Mouse (Mus musculus) liver, embryonic 13.5 days (tissue): ENCODE data around the gene Epha1. TPM values are rescaled to one million over a fixed set of nuclear protein-coding genes. Genes with fewer than 3 reads are reported as not detected.

ENCODE experiments used
- ATAC-seq: fragments of 200-750 bp; cut with Nextera tagmentation; 2 replicates; pipeline ENCODE4 v1.8.0; 2017; ENCODE audit warnings: low read depth, mild to moderate bottlenecking, moderate number of reproducible peaks, moderate library complexity
- DNase-seq: peaks from one replicate; pipeline ENCODE4 v3.0.0; 2022
- H3K27ac ChIP-seq: fragments of 300-500 bp; sonication (generic); 2 replicates; pipeline ENCODE4 v1.5.1; 2015; ENCODE audit warnings: moderate library complexity, mild to moderate bottlenecking, inconsistent platforms
- H3K27me3 ChIP-seq: fragments of 300-500 bp; sonication (generic); 2 replicates; pipeline ENCODE4 v1.6.1; 2015; ENCODE audit warnings: mild to moderate bottlenecking, inconsistent platforms
- H3K36me3 ChIP-seq: fragments of 300-500 bp; sonication (generic); 2 replicates; pipeline ENCODE4 v1.6.1; 2015; ENCODE audit warnings: mild to moderate bottlenecking, inconsistent platforms
- H3K4me1 ChIP-seq: fragments of 300-500 bp; sonication (generic); replicated peaks from 2 replicates; pipeline ENCODE4 v1.6.1; 2015; ENCODE audit warnings: inconsistent platforms
- H3K4me2 ChIP-seq: fragments of 300-500 bp; sonication (generic); 2 replicates; pipeline ENCODE4 v1.6.1; 2015; ENCODE audit warnings: inconsistent platforms, mild to moderate bottlenecking, moderate library complexity
- H3K4me3 ChIP-seq: fragments of 300-500 bp; sonication (generic); replicated peaks from 2 replicates; pipeline ENCODE4 v1.5.1; 2015; ENCODE audit warnings: mild to moderate bottlenecking, inconsistent platforms
- H3K9ac ChIP-seq: fragments of 300-500 bp; sonication (generic); 2 replicates; pipeline ENCODE4 v1.6.1; 2015; ENCODE audit warnings: mild to moderate bottlenecking, inconsistent platforms
- H3K9me3 ChIP-seq: fragments of 300-500 bp; sonication (generic); replicated peaks from 2 replicates; pipeline ENCODE4 v1.6.1; 2016; ENCODE audit warnings: inconsistent platforms
- WGBS: fragments of 180-500 bp; shearing (Covaris S2); methylation state at CpG from one replicate; pipeline ENCODE4 v1.1.7; 2015; ENCODE audit not compliant: insufficient replicate concordance; 5-methylcytosine and 5-hydroxymethylcytosine counted together
- polyA plus RNA-seq: library from polyadenylated mRNA; unstranded; fragments of >200 nt; fragmentation: Nextera tagmentation; extraction: Ambion mirVana; gene quantifications from 2 replicates; pipeline ENCODE4 v1.2.1, GENCODE M21; 2015

The Epha1 gene
- polyA plus RNA-seq, 1 experiment from 2014 or later = 2.7 TPM

DNA sequence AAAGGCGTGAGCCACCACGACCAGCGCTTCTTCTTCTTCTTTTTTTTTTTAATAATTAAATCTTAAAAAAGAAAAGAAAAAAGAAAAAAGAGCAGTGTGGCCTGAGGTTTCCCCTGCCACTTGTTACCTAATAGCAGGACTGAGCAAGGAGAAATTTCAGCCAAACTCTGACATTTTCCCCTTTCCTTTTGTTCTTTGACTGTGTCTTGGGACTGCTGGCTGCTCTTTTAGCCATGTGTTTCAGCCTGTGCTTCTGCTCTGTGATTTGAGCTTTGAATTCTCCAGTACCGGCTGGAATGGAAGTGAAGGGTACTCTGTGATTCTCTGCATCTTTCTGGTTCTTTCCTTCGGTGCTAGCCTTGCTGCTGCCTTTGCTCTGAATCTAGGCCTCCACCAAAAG is 10.3 kb upstream of the Epha1 start:
- ATAC-seq = no peak
- 75% methylated on average over 5 of the region's 5 CpGs for WGBS

DNA sequence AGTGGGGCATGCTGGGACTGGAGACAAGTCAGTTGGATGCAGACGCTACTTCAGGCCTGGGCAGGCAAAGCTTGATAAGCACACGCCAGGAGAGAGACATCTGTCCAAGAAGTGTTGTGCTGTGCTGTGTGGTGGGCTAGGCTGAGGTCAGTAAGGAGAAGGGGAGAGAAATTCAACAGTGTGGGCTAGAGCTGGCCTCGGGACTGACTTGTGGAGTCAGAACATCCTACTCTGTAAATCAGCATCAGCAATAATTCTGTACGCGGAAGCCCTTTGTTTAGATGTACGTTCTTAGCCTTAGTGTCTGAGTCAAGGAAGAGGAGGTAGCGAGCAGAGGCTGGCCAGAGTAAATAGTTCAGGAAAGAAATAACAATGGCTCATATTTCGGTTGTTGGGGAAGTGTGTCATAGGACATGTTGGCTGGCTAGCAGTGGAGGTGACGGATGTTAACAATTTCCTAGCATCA is 8.9 kb upstream of the Epha1 start:
- H3K27me3 ChIP-seq = no peaks in the 10 kb centered on the region
- DNase-seq = no peak
- no peak overlapping the region for H3K4me2 ChIP-seq
- no peaks in the 10 kb centered on the region for H3K36me3 ChIP-seq
- 46% methylated on average over 9 of the region's 9 CpGs for WGBS
- no peaks in the 10 kb centered on the region for H3K4me1 ChIP-seq
- no peak overlapping the region for H3K9ac ChIP-seq
- 0 out of 2 replicates have a peak overlapping the region, but pooled peaks have one; percentile 2 for H3K27ac ChIP-seq
- no peak for ATAC-seq
- H3K4me3 ChIP-seq = no peak overlapping the region
- no peaks in the 10 kb centered on the region for H3K9me3 ChIP-seq

More for the DNA sequence above, 10.3 kb upstream of the Epha1 start:
- Histone ChIP-seq H3K4me1 (no peaks in the 10 kb centered on the region), H3K9me3 (no peaks in the 10 kb centered on the region), H3K27me3 (no peaks in the 10 kb centered on the region), H3K4me3 (no peak overlapping the region), H3K36me3 (no peaks in the 10 kb centered on the region), H3K27ac (no peak overlapping the region), H3K9ac (no peak overlapping the region), H3K4me2 (no peak overlapping the region)
- DNase-seq = no peak

DNA sequence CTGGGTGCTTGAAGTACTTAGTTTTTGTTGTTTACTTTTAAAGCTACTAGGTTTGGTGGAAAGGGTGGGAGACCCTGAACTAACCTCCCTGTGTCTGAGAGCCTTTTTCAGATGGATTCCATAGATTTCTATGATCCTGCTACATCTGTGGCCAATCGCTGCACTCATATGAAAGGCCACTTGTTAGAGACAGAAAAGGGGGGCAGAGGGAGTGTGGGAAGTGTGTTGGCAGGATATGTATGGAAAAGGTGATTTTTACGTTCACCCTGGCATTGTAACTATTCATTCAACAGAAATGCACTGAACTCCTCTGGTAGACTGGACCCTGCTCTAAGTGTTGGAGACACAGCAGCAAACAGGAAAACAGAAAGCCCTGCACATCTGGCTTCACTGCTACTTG is 8.2 kb upstream of the Epha1 start:
- no peak for ATAC-seq
- H3K4me1 ChIP-seq = peaks cover 4% of the 10 kb centered on the region; the same call in 1 of the 2 replicates
- no peak overlapping the region for H3K4me2 ChIP-seq
- DNase-seq = no peak
- no peak overlapping the region for H3K27ac ChIP-seq
- 57% methylated on average over 2 of the region's 2 CpGs for WGBS
- H3K27me3 ChIP-seq = no peaks in the 10 kb centered on the region
- no peaks in the 10 kb centered on the region for H3K9me3 ChIP-seq
- no peaks in the 10 kb centered on the region for H3K36me3 ChIP-seq
- no peak overlapping the region for H3K9ac ChIP-seq
- H3K4me3 ChIP-seq = no peak overlapping the region

DNA sequence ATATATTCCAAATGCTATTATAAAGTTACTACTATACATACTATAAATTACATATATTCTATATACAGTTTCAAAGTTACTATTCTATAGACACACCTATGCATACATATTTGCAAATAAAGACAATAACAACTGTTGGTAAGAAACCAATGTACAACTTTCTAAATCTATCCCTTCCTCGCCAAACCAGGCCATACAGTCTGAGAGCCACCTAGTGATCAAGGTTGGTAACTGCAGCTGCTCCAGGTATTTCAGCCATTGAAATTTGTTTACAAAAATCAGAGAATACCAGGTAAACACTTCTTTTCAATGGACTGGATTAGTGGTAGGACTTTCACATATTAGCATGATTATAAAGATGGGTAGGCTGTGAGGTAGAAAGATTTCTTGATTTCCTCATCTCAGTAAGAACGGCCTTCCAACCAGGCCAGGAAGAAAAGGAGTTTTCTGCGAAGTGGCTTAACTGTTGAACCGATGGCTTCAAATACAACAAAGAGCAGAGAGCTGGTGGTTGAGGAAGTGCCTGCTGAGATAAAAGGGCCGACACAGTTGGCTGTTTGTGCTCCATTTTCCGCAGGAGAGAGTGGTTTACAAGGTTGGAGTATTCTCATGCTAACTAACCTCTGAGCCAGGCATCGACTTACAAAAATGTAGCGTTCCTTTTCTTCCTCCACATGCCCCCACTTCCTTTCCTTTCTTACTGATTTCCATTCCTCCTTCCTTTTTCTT is 7.5 kb upstream of the Epha1 start:
- no peaks in the 10 kb centered on the region for H3K36me3 ChIP-seq
- WGBS = 25% methylated on average over 8 of the region's 8 CpGs
- DNase-seq (no peak), ATAC-seq (no peak)
- H3K27ac ChIP-seq = no peak overlapping the region
- no peak overlapping the region for H3K9ac ChIP-seq
- H3K9me3 ChIP-seq = no peaks in the 10 kb centered on the region
- H3K27me3 ChIP-seq = no peaks in the 10 kb centered on the region
- H3K4me2 ChIP-seq = no peak overlapping the region
- H3K4me1 ChIP-seq = peaks cover 4% of the 10 kb centered on the region; the same call in 1 of the 2 replicates
- no peak overlapping the region for H3K4me3 ChIP-seq

DNA sequence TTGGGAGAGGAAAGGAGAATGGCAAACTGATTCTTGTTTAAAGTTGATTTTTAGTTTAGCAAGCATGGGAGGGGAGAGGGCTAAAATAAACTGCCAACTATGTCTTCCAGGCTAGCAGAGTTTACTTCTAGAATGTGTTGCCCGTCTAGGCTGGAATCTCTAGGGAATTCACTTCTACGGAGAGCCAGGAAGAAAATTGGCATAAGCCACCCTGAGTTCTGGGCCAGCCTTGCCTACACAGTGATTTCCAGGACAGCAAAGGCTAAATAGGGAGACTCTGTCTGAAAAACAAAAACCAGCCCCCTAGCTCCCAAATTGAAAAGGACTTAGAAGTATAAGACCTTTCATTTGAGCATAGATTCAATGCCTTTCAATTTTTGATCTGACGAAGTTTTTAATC is 6.5 kb upstream of the Epha1 start:
- H3K36me3 ChIP-seq = no peaks in the 10 kb centered on the region
- no peak overlapping the region for H3K4me2 ChIP-seq
- no peak overlapping the region for H3K27ac ChIP-seq
- DNase-seq (no peak), ATAC-seq (no peak)
- peaks cover 8% of the 10 kb centered on the region; the same call in 1 of the 2 replicates for H3K4me1 ChIP-seq
- H3K4me3 ChIP-seq = no peak overlapping the region
- no peak overlapping the region for H3K9ac ChIP-seq
- H3K27me3 ChIP-seq = no peaks in the 10 kb centered on the region
- H3K9me3 ChIP-seq = no peaks in the 10 kb centered on the region
- 44% methylated on average over 3 of the region's 3 CpGs for WGBS

DNA sequence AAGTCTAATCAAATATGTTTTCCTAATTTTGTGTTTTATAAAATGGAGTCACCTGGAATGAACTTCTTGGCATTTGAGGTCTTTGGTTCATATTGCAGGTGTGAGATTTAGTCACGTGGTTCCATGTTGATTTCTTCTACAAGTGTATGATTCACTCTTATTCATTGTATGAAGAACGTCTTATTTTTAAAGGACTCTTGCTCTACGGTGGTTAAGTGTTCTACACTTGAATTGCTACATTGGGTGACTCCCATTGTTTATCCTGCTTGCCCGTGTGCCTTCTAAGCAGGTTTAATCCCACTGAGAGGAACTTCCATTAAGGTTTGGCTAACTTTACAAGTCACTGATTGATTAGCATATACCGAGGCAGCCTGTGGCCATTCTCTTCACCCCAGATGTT is 4.2 kb upstream of the Epha1 start:
- 67% methylated on average over 5 of the region's 5 CpGs for WGBS
- no peaks in the 10 kb centered on the region for H3K36me3 ChIP-seq
- H3K4me2 ChIP-seq = no peak overlapping the region
- H3K27me3 ChIP-seq = no peaks in the 10 kb centered on the region
- H3K4me1 ChIP-seq = peaks cover 19% of the 10 kb centered on the region
- H3K4me3 ChIP-seq = no peak overlapping the region
- ATAC-seq (no peak), DNase-seq (no peak)
- H3K9me3 ChIP-seq = no peaks in the 10 kb centered on the region
- no peak overlapping the region for H3K27ac ChIP-seq
- no peak overlapping the region for H3K9ac ChIP-seq

DNA sequence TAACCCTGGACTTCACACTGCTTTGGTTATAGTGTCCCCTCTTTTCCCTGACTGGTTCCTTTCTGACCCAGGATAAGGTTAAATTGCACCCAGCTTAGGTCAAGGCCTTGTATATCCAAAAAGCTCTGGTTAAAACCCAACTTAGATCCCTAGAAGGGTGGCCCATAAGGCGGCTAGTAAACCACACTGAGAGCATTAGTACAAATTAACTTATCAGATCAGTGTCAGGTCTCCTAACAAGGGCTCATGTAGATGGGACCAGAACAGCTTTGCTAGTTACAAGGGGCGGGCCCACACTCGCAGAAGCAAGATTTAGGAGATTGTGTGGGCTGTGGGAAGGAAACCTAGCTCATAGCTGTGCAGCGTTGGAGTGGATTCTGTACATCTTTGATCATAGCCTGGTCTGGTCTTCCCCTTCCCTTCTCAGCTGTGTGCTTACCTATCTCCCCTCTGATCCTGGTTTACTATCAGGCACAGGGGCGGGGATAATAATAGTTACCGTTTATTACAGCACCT is 3.5 kb upstream of the Epha1 start:
- peaks cover 19% of the 10 kb centered on the region for H3K4me1 ChIP-seq
- H3K9ac ChIP-seq = no peak overlapping the region
- H3K27me3 ChIP-seq = no peaks in the 10 kb centered on the region
- 35% methylated on average over 6 of the region's 6 CpGs for WGBS
- H3K4me3 ChIP-seq = no peak overlapping the region
- no peak overlapping the region for H3K27ac ChIP-seq
- DNase-seq (no peak), ATAC-seq (no peak)
- no peak overlapping the region for H3K4me2 ChIP-seq
- H3K9me3 ChIP-seq = no peaks in the 10 kb centered on the region
- H3K36me3 ChIP-seq = no peaks in the 10 kb centered on the region

DNA sequence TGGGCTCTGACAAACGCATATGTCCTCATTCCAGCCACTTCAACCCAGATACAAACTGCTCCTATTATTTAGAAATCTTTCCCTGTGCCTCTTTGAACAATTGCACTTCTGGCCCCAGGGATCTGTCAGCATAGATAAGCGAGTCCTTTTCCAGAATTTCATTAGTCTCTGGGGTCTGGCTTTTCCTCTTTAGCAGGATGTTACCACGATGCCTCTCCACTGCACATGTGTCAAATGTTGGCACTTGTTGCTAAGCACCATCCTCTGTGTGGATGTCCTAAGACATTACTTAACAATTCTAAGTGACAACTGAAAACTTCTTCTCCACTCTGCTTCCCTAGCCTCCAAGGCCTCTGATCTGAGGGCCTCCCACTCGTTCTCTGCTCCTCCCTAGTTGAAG is 2.9 kb upstream of the Epha1 start:
- Histone ChIP-seq H3K27me3 (no peaks in the 10 kb centered on the region), H3K9me3 (no peaks in the 10 kb centered on the region), H3K4me2 (no peak overlapping the region), H3K9ac (no peak overlapping the region), H3K4me1 (peaks cover 19% of the 10 kb centered on the region), H3K27ac (no peak overlapping the region), H3K36me3 (no peaks in the 10 kb centered on the region), H3K4me3 (no peak overlapping the region)
- DNase-seq (no peak), ATAC-seq (no peak)
- 24% methylated on average over 4 of the region's 4 CpGs for WGBS

DNA sequence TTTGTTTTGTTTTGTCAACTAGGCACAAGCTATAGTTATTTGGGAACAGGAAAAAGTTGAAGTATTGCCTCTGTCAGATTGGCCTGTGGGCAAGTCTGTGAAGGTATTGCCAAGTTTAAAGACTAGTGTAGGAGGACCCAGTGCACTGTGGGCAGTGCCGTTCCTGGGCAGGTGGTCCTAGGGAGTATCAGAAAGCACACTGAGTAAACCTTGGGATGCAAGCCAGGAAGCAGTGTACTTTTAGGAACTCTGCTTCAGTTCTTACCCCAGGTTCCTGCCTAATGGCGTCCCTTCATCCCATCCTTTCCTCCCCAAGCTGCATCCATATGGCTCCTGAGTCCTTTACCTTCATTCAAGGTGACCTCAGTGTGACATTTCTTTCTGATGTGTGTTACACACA is 2.1 kb upstream of the Epha1 start:
- no peak overlapping the region for H3K4me2 ChIP-seq

DNA sequence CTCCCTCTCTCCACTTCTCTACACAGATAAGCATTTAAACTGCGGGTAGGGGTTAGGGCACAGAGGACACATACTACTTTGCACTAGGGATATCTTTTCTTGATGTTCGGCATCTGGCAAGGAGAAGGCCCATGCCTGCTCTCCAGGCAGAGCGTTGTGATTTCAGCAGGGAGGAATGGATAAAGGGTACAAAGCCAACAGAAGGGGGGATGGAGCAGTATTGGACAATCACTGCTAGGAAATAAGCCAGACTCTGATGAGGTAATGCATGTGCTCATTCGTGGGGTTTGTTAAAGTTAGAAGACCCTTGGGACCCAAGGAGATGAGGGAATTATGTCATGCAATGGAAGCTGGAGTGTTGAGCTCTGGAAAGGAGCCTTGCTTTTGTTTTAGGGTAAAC is 1.6 kb upstream of the Epha1 start:
- Histone ChIP-seq H3K27me3 (no peaks in the 10 kb centered on the region), H3K9ac (no peak overlapping the region), H3K4me2 (no peak overlapping the region), H3K9me3 (no peaks in the 10 kb centered on the region), H3K4me1 (peaks cover 25% of the 10 kb centered on the region), H3K4me3 (no peak overlapping the region), H3K36me3 (no peaks in the 10 kb centered on the region), H3K27ac (no peak overlapping the region)
- ATAC-seq (no peak), DNase-seq (no peak)
- WGBS = 62% methylated on average over 4 of the region's 4 CpGs

More for the DNA sequence above, 2.1 kb upstream of the Epha1 start:
- Histone ChIP-seq H3K4me1 (peaks cover 25% of the 10 kb centered on the region), H3K36me3 (no peaks in the 10 kb centered on the region), H3K4me3 (no peak overlapping the region), H3K27me3 (no peaks in the 10 kb centered on the region), H3K9ac (no peak overlapping the region), H3K27ac (no peak overlapping the region), H3K9me3 (no peaks in the 10 kb centered on the region)
- 74% methylated on average over 2 of the region's 2 CpGs for WGBS
- DNase-seq (no peak), ATAC-seq (no peak)

DNA sequence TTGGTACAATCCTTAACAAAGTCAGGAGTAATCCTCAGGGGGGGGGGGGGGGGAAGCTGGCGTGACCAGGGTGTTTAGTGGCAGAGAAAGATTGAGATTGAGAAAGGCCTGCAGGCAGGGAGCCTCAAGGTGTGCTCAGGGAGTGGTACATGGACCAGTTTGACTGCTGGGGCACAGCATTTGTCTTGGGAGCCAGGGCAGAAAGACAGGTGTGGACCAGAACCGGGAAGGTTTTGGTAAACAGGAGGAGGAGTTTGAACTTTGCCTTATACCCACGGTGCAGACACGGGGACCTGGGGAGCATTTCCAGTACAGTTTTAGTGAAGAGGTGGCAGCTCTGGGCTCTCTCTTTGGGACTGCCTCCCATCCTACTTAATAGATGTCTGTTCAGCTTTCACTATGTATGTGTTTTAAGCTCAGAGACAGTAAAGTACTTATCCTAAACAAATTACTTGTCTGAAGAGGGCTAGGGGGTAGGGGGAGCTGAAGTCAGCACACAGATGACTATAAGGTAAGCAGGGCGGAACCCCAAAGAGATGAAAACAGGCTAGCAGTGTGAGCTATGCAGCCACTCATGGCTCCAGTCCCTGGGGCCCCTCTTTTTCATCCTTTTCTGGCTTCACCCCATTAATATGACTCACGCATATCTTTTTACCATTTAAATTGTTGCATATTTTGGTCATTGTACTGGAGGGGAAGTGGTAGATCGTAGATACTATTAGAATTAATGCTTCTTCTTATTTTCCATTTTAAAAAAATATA is 782 bp upstream of the Epha1 start:
- no peak overlapping the region for H3K9ac ChIP-seq
- H3K27ac ChIP-seq = no peak overlapping the region
- peak overlapping the region; percentile 54; the same call in 1 of the 2 replicates for H3K4me3 ChIP-seq
- 36% methylated on average over 7 of the region's 7 CpGs for WGBS
- no peak for DNase-seq
- no peaks in the 10 kb centered on the region for H3K27me3 ChIP-seq
- H3K9me3 ChIP-seq = no peaks in the 10 kb centered on the region
- no peak for ATAC-seq
- peaks cover 25% of the 10 kb centered on the region for H3K4me1 ChIP-seq
- H3K36me3 ChIP-seq = no peaks in the 10 kb centered on the region
- peak overlapping the region; percentile 71 for H3K4me2 ChIP-seq
